Mouse (Mus musculus) R1 (cell line): Measurements from ENCODE around the gene Ube2h.

Experiments
- DNase-seq: peaks from one replicate; pipeline ENCODE4 v3.0.0-alpha.2; 2018; ENCODE audit warnings: low read depth, low spot score

Gene Ube2h

DNA sequence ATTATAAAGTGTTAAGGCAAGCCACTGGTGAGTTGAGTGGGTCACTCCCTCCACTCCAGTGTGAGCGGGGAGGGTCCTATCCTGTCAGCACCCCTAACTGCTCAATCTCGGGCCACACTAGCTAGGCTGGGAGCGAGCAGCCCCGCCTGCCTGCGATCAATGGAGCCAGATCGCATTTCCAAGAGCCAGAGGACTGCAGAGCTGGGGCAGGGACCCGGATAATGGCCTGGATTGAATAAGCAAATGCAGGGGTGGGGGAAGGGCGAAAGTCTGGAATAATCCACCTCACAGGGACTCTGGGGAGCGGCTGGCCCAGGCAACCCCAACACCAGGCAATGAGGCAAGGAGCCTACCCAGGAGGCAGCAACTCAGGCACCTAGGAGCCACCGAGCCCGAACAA is 137.1 kb downstream of the Ube2h start:
- DNase-seq: peak; percentile 93

DNA sequence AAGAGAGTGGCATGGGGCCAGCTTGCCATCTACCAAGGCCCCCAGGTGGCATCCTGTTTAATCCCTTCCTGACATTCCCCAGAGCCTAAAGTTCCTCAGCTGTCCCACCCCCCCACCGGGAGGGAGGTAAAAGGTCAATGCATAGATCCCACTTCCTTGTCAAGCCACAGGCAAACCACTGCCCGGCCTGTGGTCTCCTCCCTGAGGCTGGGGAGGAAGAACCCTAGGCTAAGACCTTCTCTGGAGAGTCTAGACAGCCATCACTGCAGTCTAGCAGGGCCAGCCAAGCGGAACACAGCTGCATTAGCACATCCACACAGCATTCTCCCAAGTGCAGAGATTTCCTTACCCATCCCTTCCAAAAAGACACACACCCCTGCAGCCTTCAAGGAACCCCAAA is 138.0 kb downstream of the Ube2h start:
- DNase-seq: peak; percentile 75

DNA sequence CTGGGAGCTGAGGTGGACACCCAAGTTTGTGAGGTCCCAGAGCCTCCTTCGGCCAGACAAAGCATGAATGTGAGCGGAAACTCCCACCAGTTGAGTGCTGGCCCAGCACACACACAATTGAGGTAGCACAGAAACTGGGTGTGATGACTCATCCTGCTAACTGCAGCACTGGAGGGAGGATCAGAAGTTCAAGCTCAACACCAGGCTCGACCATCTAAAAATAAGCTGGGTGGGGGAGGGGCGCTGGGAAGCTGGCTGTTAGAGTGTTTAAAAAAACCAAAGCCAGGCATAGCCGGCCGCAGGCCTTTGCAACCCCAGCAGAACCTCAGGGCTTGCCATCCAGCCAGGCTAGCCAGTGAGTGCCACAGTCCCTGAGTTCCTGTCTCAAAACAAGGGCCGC is 142.2 kb downstream of the Ube2h start:
- peak; percentile 85 for DNase-seq

DNA sequence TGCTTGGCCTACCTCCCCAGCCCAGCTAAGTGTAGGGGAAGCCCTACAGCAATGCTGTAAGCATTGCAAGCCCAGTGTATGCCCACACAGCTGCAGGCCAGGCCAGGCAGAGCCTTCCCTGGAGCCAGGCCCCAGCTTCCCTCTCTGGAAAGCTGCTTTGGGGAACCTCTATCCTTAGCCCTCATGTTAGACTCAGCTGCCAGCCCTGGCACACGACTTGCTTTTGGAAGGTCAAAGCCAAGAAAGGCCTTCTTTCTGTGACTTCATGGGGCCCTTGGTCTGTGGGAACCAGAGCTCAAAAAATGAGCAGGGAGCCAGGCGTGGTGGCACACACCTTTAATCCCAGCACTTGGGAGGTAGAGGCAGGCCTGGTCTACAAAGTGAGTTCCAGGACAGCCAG is 142.7 kb downstream of the Ube2h start:
- no peak for DNase-seq
